Mouse (Mus musculus) yolk sac, embryonic 10.5 days (tissue): Measurements from ENCODE around the gene Rnaseh2a.

Source experiments
- DNase-seq: peaks from one replicate; pipeline ENCODE4 v3.0.0-alpha.2; 2017; ENCODE audit warnings: low spot score

The Rnaseh2a gene

GRCm38 (mm10) chr8:84984294-84985048 lies 14.9 kb upstream of the Rnaseh2a start:
- peak; percentile 83 for DNase-seq

GRCm38 (mm10) chr8:84982499-84983011 lies 13.0 kb upstream of the Rnaseh2a start:
- no peak for DNase-seq

GRCm38 (mm10) chr8:84981644-84982498 lies 12.3 kb upstream of the Rnaseh2a start:
- no peak for DNase-seq

GRCm38 (mm10) chr8:84980622-84981358 lies 11.2 kb upstream of the Rnaseh2a start:
- DNase-seq: no peak

- DNase-seq: peak; percentile 89
Measured at GRCm38 (mm10) chr8:84979599-84980421, 10.2 kb upstream of the Rnaseh2a start.

- peak; percentile 91 for DNase-seq
Measured at GRCm38 (mm10) chr8:84978248-84978940, 8.8 kb upstream of the Rnaseh2a start, which contains the start of gene Junb. Gene Junb, minus strand, starts transcription at chr8:84978718.

GRCm38 (mm10) chr8:84977435-84978247 lies 8.1 kb upstream of the Rnaseh2a start:
- peak; percentile 71 for DNase-seq

- no peak for DNase-seq
Measured at GRCm38 (mm10) chr8:84976763-84977434, 7.3 kb upstream of the Rnaseh2a start.

GRCm38 (mm10) chr8:84976031-84976762 lies 6.6 kb upstream of the Rnaseh2a start:
- DNase-seq: peak; percentile 92

GRCm38 (mm10) chr8:84975434-84975833 lies 5.9 kb upstream of the Rnaseh2a start:
- DNase-seq: peak; percentile 46

GRCm38 (mm10) chr8:84974543-84975142 lies 5.1 kb upstream of the Rnaseh2a start:
- DNase-seq: no peak

GRCm38 (mm10) chr8:84973803-84974542 lies 4.4 kb upstream of the Rnaseh2a start:
- DNase-seq: peak; percentile 48

GRCm38 (mm10) chr8:84973079-84973478 lies 3.5 kb upstream of the Rnaseh2a start:
- DNase-seq: no peak

- DNase-seq: peak; percentile 48
Measured at GRCm38 (mm10) chr8:84970913-84971312, 1.3 kb upstream of the Rnaseh2a start.

- no peak for DNase-seq
Measured at GRCm38 (mm10) chr8:84970135-84970790, 696 bp upstream of the Rnaseh2a start.

- DNase-seq: no peak
Measured at GRCm38 (mm10) chr8:84968650-84969049, 917 bp downstream of the Rnaseh2a start.
